Mouse (Mus musculus): ENCODE measurements around the gene Cnih2. TPM values are rescaled to one million over a fixed set of nuclear protein-coding genes. Genes with fewer than 3 reads are reported as not detected.

Cnih2 gene
- polyA plus RNA-seq, 1 experiment from 2014 or later, result 485 TPM

- Histone ChIP-seq H3K9ac (no peak overlapping the region), H3K4me2 (replicated peaks) (no peak overlapping the region), H3K36me3 (replicated peaks; ENCODE audit: control insufficient read depth, insufficient read depth) (peaks cover 66% of the 10 kb centered on the region), H3K4me3 (replicated peaks; ENCODE audit: low read length) (no peak overlapping the region), H3K9me3 (ENCODE audit: control insufficient read depth, low read length) (no peaks in the 10 kb centered on the region), H3K27ac (peak overlapping the region; percentile 16; the same call in 1 of the 2 replicates), H3K27me3 (ENCODE audit: control insufficient read depth, insufficient read depth, low read length) (no peaks in the 10 kb centered on the region), H3K4me1 (replicated peaks; ENCODE audit: control insufficient read depth, insufficient read depth, low read length) (peaks cover 13% of the 10 kb centered on the region)
- DNase-seq (ENCODE audit: low spot score) (no peak), ATAC-seq (ENCODE audit: low FRiP score) (no peak)
- WGBS, result 82% methylated on average over 7 of the region's 7 CpGs
Observed at GRCm38 (mm10) chr19:5113783-5114182, 15.5 kb upstream of the Cnih2 start.

DNA sequence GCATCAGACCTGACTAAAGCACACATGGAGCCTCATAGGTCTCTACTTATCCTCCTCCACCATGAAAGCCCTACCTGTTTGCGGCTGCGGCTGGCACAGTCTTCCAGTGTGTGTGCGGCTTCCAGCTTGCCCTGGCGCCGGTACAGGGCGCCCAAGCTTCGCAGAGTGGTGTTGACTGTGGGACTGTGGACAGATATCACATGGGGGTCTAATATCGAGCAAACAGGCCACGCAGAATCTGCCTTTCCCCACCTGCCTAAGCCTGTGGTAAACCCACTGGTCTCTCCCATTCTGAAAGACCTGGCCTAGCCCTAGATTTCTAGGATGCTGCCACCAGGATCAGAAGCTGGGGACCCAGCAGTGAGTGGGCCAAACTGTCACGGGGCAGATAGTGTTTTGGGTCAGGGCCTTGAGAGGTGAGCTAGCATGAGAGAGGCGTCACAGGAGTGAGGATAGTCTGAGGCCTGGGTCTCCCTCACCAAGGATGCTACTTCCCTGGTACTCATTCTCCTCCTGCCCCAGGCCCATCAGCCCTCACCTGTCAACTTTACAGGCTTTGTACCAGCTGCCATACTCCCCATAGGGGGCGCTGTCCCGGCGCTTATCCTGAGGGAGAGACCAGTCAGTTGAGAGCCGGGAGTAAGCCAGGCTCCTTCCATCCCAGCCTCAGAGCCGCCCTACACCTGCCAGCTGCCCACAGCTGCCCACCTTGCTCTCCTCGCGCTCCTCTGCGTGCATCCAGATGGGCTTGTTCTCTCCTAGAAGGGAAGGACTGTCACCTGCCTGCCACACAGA, 11.5 kb upstream of the Cnih2 start:
- WGBS, result 77% methylated on average over 19 of the region's 19 CpGs
- Histone ChIP-seq H3K36me3 (replicated peaks; ENCODE audit: control insufficient read depth, insufficient read depth) (peaks cover 77% of the 10 kb centered on the region), H3K4me3 (replicated peaks; ENCODE audit: low read length) (no peak overlapping the region), H3K9ac (no peak overlapping the region), H3K27ac (no peak overlapping the region), H3K9me3 (ENCODE audit: control insufficient read depth, low read length) (no peaks in the 10 kb centered on the region), H3K27me3 (ENCODE audit: control insufficient read depth, insufficient read depth, low read length) (no peaks in the 10 kb centered on the region), H3K4me2 (replicated peaks) (no peak overlapping the region), H3K4me1 (replicated peaks; ENCODE audit: control insufficient read depth, insufficient read depth, low read length) (peaks cover 7% of the 10 kb centered on the region)
- DNase-seq (ENCODE audit: low spot score), result no peak
- no peak for ATAC-seq (ENCODE audit: low FRiP score)

DNA sequence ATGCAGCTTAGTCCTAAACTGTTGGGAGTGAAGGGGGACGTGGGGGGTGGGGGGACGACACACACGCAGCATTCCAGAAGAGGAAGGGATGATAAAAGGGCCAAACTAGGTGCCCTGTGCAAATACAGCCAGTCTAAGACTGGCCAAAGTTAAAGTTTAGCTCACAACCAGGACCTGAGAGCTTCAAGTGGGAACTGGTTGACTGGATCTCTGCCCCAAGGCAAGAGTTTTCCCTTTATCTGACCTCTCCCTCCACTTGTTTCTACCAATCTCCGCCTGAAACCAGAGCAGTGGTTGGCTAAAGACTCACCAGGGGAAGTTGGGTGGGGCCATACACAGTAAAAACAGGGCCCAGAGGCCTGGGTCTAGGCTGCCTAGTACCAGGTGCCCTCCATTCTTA, 10.4 kb upstream of the Cnih2 start:
- WGBS, result 65% methylated on average over 4 of the region's 4 CpGs
- no peak for DNase-seq (ENCODE audit: low spot score)
- Histone ChIP-seq H3K9me3 (ENCODE audit: control insufficient read depth, low read length) (no peaks in the 10 kb centered on the region), H3K4me3 (replicated peaks; ENCODE audit: low read length) (no peak overlapping the region), H3K27ac (no peak overlapping the region), H3K4me1 (replicated peaks; ENCODE audit: control insufficient read depth, insufficient read depth, low read length) (peaks cover 7% of the 10 kb centered on the region), H3K9ac (no peak overlapping the region), H3K4me2 (replicated peaks) (no peak overlapping the region), H3K27me3 (ENCODE audit: control insufficient read depth, insufficient read depth, low read length) (no peaks in the 10 kb centered on the region), H3K36me3 (replicated peaks; ENCODE audit: control insufficient read depth, insufficient read depth) (peaks cover 77% of the 10 kb centered on the region)
- no peak for ATAC-seq (ENCODE audit: low FRiP score)

- Histone ChIP-seq H3K4me2 (replicated peaks) (no peak overlapping the region), H3K9ac (no peak overlapping the region), H3K36me3 (replicated peaks; ENCODE audit: control insufficient read depth, insufficient read depth) (peaks cover 77% of the 10 kb centered on the region), H3K9me3 (ENCODE audit: control insufficient read depth, low read length) (no peaks in the 10 kb centered on the region), H3K27me3 (ENCODE audit: control insufficient read depth, insufficient read depth, low read length) (no peaks in the 10 kb centered on the region), H3K4me3 (replicated peaks; ENCODE audit: low read length) (no peak overlapping the region), H3K4me1 (replicated peaks; ENCODE audit: control insufficient read depth, insufficient read depth, low read length) (peaks cover 7% of the 10 kb centered on the region), H3K27ac (no peak overlapping the region)
- DNase-seq (ENCODE audit: low spot score) (no peak), ATAC-seq (ENCODE audit: low FRiP score) (no peak)
- 20% methylated on average over 5 of the region's 5 CpGs for WGBS
Observed at GRCm38 (mm10) chr19:5108271-5108575, 9.9 kb upstream of the Cnih2 start.

- no peak for ATAC-seq (ENCODE audit: low FRiP score)
- H3K27ac ChIP-seq, result no peak overlapping the region
- WGBS, result 76% methylated on average over 18 of the region's 18 CpGs
Observed at GRCm38 (mm10) chr19:5107556-5108270, 9.4 kb upstream of the Cnih2 start.

DNA sequence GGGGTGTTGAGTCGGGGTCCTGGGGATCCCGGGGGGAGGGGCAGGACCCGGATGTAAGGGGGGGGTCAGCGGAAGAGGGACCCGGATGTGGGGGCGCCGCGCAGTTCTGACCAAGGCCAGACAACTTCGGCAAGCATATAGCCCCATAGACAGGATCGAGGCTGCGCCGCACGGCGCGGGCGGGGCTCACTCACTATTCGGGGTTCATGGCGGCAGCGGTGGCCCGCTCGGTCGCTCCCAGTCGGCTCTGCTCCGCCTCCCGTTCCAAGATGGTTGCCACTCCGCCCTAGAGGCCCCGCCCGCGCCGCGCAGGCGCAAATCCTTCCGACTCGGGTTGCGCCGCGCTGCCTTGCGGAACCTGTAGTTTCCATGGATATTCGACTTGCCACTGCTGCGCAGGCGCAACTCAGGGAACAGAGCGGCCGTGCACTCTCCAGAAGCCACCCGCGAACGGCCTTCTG, 8.4 kb upstream of the Cnih2 start, which contains the start of gene Rab1b:
TSS of gene Rab1b (minus strand) at position 342 of the 461 bp plus-strand sequence.
- DNase-seq (ENCODE audit: low spot score) (peak; percentile 99), ATAC-seq (ENCODE audit: low FRiP score) (peak; percentile 95)
- peaks cover 77% of the 10 kb centered on the region for H3K36me3 ChIP-seq (replicated peaks; ENCODE audit: control insufficient read depth, insufficient read depth)
- 1% methylated on average over 41 of the region's 46 CpGs for WGBS
- no peaks in the 10 kb centered on the region for H3K9me3 ChIP-seq (ENCODE audit: control insufficient read depth, low read length)
- peak within 1 kb of the TSS; percentile 94 for H3K27ac ChIP-seq
- H3K4me1 ChIP-seq (replicated peaks; ENCODE audit: control insufficient read depth, insufficient read depth, low read length), result peaks cover 7% of the 10 kb centered on the region
- H3K9ac ChIP-seq, result peak within 1 kb of the TSS; percentile 91
- peak within 1 kb of the TSS; percentile 62 for H3K4me3 ChIP-seq (replicated peaks; ENCODE audit: low read length)
- H3K27me3 ChIP-seq (ENCODE audit: control insufficient read depth, insufficient read depth, low read length), result no peaks in the 10 kb centered on the region
- H3K4me2 ChIP-seq (replicated peaks), result peak within 1 kb of the TSS; percentile 92

More at GRCm38 (mm10) chr19:5107556-5108270, 9.4 kb upstream of the Cnih2 start:
- Histone ChIP-seq H3K4me3 (replicated peaks; ENCODE audit: low read length) (no peak overlapping the region), H3K36me3 (replicated peaks; ENCODE audit: control insufficient read depth, insufficient read depth) (peaks cover 77% of the 10 kb centered on the region), H3K9me3 (ENCODE audit: control insufficient read depth, low read length) (no peaks in the 10 kb centered on the region), H3K27me3 (ENCODE audit: control insufficient read depth, insufficient read depth, low read length) (no peaks in the 10 kb centered on the region), H3K4me1 (replicated peaks; ENCODE audit: control insufficient read depth, insufficient read depth, low read length) (peaks cover 7% of the 10 kb centered on the region), H3K4me2 (replicated peaks) (no peak overlapping the region), H3K9ac (no peak overlapping the region)
- DNase-seq (ENCODE audit: low spot score), result no peak

GRCm38 (mm10) chr19:5106074-5106473, 7.8 kb upstream of the Cnih2 start:
- Histone ChIP-seq H3K4me1 (replicated peaks; ENCODE audit: control insufficient read depth, insufficient read depth, low read length) (peaks cover 7% of the 10 kb centered on the region), H3K36me3 (replicated peaks; ENCODE audit: control insufficient read depth, insufficient read depth) (peaks cover 77% of the 10 kb centered on the region), H3K4me3 (replicated peaks; ENCODE audit: low read length) (peak overlapping the region; percentile 62), H3K27me3 (ENCODE audit: control insufficient read depth, insufficient read depth, low read length) (no peaks in the 10 kb centered on the region), H3K4me2 (replicated peaks) (peak overlapping the region; percentile 92), H3K27ac (peak overlapping the region; percentile 94), H3K9me3 (ENCODE audit: control insufficient read depth, low read length) (no peaks in the 10 kb centered on the region), H3K9ac (peak overlapping the region; percentile 91)
- WGBS, result 24% methylated on average over 9 of the region's 9 CpGs
- no peak for ATAC-seq (ENCODE audit: low FRiP score)
- no peak for DNase-seq (ENCODE audit: low spot score)

DNA sequence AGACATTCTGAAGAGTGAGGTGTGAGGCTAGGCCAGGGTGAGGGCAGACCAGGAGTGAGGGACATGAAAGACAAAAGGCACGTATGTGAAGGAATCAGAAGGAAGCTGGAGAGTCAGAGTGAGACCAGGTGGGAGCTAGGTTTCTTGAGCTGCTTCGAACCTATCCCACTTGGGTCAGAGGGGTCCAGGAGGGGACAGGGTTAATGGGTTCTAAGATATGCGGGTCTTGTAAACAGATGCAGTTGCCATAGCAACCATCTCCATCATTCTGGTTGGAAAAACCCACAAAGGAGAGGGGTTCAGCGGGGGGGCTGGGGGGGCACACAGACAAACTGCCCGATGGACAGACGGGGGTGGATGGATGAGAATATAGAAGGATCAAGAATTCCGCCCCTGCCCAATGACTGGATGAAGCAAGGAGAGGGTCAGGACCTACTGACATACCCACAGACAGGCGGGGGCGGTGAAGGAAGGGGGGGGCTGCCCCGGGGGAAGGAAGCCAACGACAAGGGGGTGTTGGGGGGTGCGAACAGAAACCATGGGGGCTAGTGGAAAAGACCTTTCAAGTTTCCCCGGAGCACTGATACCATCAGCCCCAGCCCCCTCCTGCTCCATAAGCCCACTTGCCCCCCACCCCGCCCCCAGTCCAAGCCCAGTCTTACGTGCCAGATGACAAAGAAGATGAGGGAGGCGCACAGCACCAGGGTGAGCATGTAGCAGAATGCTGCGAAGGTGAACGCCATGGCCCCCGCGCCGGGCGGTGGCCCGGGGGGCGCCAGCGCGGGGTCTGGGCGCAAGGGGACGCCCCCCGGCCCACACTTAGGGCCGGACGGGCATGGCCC, 579 bp downstream of the Cnih2 start:
- peaks cover 49% of the 10 kb centered on the region for H3K4me1 ChIP-seq (replicated peaks; ENCODE audit: control insufficient read depth, insufficient read depth, low read length)
- peak; percentile 58 for DNase-seq (ENCODE audit: low spot score)

More for the DNA sequence above, 579 bp downstream of the Cnih2 start:
- H3K36me3 ChIP-seq (replicated peaks; ENCODE audit: control insufficient read depth, insufficient read depth), result peaks cover 48% of the 10 kb centered on the region
- H3K4me2 ChIP-seq (replicated peaks), result peak overlapping the region; percentile 56
- H3K4me3 ChIP-seq (replicated peaks; ENCODE audit: low read length), result peak overlapping the region; percentile 69
- 1% methylated on average over 28 of the region's 31 CpGs for WGBS
- H3K9me3 ChIP-seq (ENCODE audit: control insufficient read depth, low read length), result no peaks in the 10 kb centered on the region
- H3K27ac ChIP-seq, result peak overlapping the region; percentile 96
- peak overlapping the region; percentile 99 for H3K9ac ChIP-seq
- ATAC-seq (ENCODE audit: low FRiP score), result peak; percentile 15; the same call in 1 of the 2 replicates
- no peaks in the 10 kb centered on the region for H3K27me3 ChIP-seq (ENCODE audit: control insufficient read depth, insufficient read depth, low read length)

Measured in hindbrain, embryonic 14.5 days (tissue).